Mouse (Mus musculus): Measurements from ENCODE around the gene Glp2r. TPM values are rescaled to one million over a fixed set of nuclear protein-coding genes. Genes with fewer than 3 reads are reported as not detected.
A peak's percentile ranks its signal among the peaks of the same experiment; 100 is the strongest.

The Glp2r gene
- polyA plus RNA-seq, 1 experiment, result not detected

DNA sequence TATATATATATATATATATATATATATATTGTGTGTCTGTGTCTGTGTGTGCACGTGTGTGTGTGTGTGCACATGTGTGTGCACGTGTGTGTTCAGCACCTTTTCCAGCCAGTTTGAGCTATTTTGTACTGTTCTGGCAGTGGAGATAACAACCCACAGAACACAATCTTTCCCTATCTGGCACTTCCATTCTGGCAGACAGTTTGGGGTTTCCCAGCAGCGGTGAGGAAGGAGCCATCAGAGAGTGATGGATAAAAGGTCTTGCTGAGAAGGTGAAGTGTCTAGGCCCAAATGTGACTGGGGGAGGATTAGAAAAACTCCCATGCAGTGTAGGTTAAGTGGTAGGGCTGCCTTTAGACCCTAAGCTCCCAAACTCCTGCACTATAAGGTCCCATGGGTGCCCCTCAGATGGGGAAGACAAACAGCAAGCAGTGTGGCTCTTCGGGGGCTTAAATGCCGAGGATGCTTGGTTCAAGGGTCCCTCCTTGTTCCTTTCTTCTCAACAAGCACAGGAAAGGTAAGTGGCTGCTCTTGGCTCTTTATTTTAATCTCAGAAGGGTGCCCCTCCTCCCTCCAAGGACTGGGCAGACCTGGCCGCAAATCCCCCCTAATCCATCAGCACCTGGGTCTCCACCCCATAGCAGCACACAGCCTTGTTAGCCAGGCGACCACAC, 76.1 kb downstream of the Glp2r start, which contains the start of gene Rcvrn:
Gene Rcvrn, plus strand, starts transcription at position 624 of the 674 bp plus-strand sequence.
- H3K4me3 ChIP-seq (ENCODE audit: insufficient read depth, low read length), result no peak within 1 kb of the TSS
- no peak for TF ChIP-seq POLR2A (IDR thresholded peaks at IDR 0.05; ENCODE audit: borderline replicate concordance, low read depth, low read length)
- TF ChIP-seq CTCF (IDR thresholded peaks at IDR 0.05; ENCODE audit: low read depth, low read length), result no peak
- no peaks in the 10 kb centered on the region for H3K4me1 ChIP-seq (ENCODE audit: control insufficient read depth, insufficient read depth, low read length)
- H3K27ac ChIP-seq (ENCODE audit: insufficient read depth, low read depth, low read length), result no peak within 1 kb of the TSS

DNA sequence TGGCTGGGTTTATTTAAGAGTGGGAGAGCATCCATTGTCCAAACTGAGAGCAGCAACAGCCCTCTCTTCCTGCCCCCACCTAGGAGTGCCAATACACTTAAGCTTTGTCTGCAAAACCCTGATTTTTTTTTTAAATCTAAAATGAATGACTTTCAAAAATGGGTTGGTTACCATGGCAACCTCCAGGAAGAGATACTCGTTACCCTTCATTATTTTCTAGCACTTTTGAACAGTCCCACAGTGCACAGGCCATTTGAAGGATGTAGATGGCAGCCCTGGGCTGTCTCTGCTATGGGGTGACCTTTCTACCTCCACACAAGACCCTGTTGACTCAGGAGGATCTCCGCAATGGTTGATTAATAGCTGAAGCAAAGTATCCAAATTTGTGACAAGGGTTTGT, 84.8 kb downstream of the Glp2r start:
- Histone ChIP-seq H3K27ac (ENCODE audit: insufficient read depth, low read depth, low read length) (no peak overlapping the region), H3K4me1 (ENCODE audit: control insufficient read depth, insufficient read depth, low read length) (no peaks in the 10 kb centered on the region), H3K4me3 (ENCODE audit: insufficient read depth, low read length) (no peak overlapping the region)
- TF ChIP-seq POLR2A (IDR thresholded peaks at IDR 0.05; ENCODE audit: borderline replicate concordance, low read depth, low read length) (no peak), CTCF (IDR thresholded peaks at IDR 0.05; ENCODE audit: low read depth, low read length) (no peak)

DNA sequence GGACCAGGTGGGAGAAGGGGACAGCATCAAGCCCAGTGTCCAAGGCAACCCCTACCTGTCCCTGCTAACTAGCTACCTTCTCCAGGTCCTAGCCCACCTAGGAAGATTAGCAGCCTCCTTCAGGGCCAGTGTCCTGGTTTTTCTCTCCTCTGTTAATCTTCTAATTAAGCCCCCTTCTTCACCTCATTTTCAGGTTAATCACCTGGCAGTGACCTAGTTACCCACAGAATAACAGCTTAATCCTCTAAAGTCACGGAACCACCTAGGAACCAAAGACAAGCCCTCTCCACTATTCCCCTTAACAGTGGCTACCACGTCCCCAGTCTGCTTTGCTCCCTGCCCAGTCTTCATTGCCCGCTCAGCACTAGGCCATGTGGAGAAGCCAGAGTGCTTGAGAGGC, 89.1 kb downstream of the Glp2r start:
- no peak overlapping the region for H3K4me3 ChIP-seq (ENCODE audit: insufficient read depth, low read length)
- TF ChIP-seq POLR2A (IDR thresholded peaks at IDR 0.05; ENCODE audit: borderline replicate concordance, low read depth, low read length), result no peak
- TF ChIP-seq CTCF (IDR thresholded peaks at IDR 0.05; ENCODE audit: low read depth, low read length), result no peak
- no peaks in the 10 kb centered on the region for H3K4me1 ChIP-seq (ENCODE audit: control insufficient read depth, insufficient read depth, low read length)
- H3K27ac ChIP-seq (ENCODE audit: insufficient read depth, low read depth, low read length), result no peak overlapping the region

GRCm38 (mm10) chr11:67679930-67680329, 91.0 kb downstream of the Glp2r start:
- peaks cover 10% of the 10 kb centered on the region for H3K4me1 ChIP-seq (ENCODE audit: control insufficient read depth, insufficient read depth, low read length)
- TF ChIP-seq POLR2A (IDR thresholded peaks at IDR 0.05; ENCODE audit: borderline replicate concordance, low read depth, low read length), result no peak
- TF ChIP-seq CTCF (IDR thresholded peaks at IDR 0.05; ENCODE audit: low read depth, low read length), result no peak
- no peak overlapping the region for H3K4me3 ChIP-seq (ENCODE audit: insufficient read depth, low read length)
- no peak overlapping the region for H3K27ac ChIP-seq (ENCODE audit: insufficient read depth, low read depth, low read length)

GRCm38 (mm10) chr11:67679300-67679699, 91.7 kb downstream of the Glp2r start:
- Histone ChIP-seq H3K27ac (ENCODE audit: insufficient read depth, low read depth, low read length) (no peak overlapping the region), H3K4me3 (ENCODE audit: insufficient read depth, low read length) (no peak overlapping the region), H3K4me1 (ENCODE audit: control insufficient read depth, insufficient read depth, low read length) (peaks cover 13% of the 10 kb centered on the region)
- no peak for TF ChIP-seq CTCF (IDR thresholded peaks at IDR 0.05; ENCODE audit: low read depth, low read length)
- no peak for TF ChIP-seq POLR2A (IDR thresholded peaks at IDR 0.05; ENCODE audit: borderline replicate concordance, low read depth, low read length)

GRCm38 (mm10) chr11:67675562-67676540, 95.1 kb downstream of the Glp2r start:
- TF ChIP-seq CTCF (IDR thresholded peaks at IDR 0.05; ENCODE audit: low read depth, low read length), result peak; percentile 68
- no peak for TF ChIP-seq POLR2A (IDR thresholded peaks at IDR 0.05; ENCODE audit: borderline replicate concordance, low read depth, low read length)
- Histone ChIP-seq H3K4me1 (ENCODE audit: control insufficient read depth, insufficient read depth, low read length) (peaks cover 13% of the 10 kb centered on the region), H3K4me3 (ENCODE audit: insufficient read depth, low read length) (no peak overlapping the region), H3K27ac (ENCODE audit: insufficient read depth, low read depth, low read length) (peak overlapping the region; percentile 33)

DNA sequence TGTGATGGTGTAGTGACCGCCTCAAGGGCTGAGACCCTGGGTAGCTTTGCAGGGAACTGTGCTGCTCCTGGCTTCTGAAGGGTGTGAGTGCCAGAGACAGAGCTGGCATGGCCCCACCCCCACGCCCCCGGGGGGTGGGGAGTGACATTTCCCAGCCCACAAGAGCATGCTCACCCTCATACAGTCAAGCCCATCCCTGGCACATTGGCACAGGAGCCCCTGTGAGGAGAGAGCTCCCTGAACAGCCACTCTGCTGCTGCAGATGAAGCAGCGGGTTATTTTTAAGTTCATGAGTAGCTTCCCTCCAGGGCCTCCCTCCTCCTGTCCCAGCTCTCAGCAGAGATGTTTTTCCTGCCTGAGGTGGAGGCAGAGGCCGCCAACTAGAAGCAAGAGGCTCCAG, 98.8 kb downstream of the Glp2r start:
- Histone ChIP-seq H3K27ac (ENCODE audit: insufficient read depth, low read depth, low read length) (no peak overlapping the region), H3K4me3 (ENCODE audit: insufficient read depth, low read length) (no peak overlapping the region), H3K4me1 (ENCODE audit: control insufficient read depth, insufficient read depth, low read length) (peaks cover 13% of the 10 kb centered on the region)
- TF ChIP-seq CTCF (IDR thresholded peaks at IDR 0.05; ENCODE audit: low read depth, low read length) (no peak), POLR2A (IDR thresholded peaks at IDR 0.05; ENCODE audit: borderline replicate concordance, low read depth, low read length) (no peak)

DNA sequence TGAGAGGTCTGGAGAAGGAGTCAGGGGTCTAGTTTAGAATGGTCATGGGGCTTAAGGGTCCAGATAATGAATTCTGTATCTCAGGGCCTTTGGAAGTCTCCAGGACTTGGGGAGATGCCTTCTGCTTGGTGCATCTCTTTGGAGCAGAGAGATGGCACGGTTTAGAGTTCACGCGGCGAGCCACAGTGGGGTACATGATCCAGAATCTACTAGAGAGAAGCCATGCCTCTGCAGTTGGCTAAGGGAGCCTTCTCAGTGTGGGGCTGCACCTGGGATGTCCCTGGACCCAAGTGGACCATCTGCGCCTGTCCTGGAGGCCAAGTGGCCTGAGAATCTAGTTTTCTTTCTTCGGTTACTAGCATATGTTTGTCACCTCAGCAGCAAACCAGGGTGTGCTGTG, 100.9 kb downstream of the Glp2r start:
- no peak overlapping the region for H3K4me3 ChIP-seq (ENCODE audit: insufficient read depth, low read length)
- H3K4me1 ChIP-seq (ENCODE audit: control insufficient read depth, insufficient read depth, low read length), result peaks cover 4% of the 10 kb centered on the region
- H3K27ac ChIP-seq (ENCODE audit: insufficient read depth, low read depth, low read length), result no peak overlapping the region
- TF ChIP-seq CTCF (IDR thresholded peaks at IDR 0.05; ENCODE audit: low read depth, low read length) (no peak), POLR2A (IDR thresholded peaks at IDR 0.05; ENCODE audit: borderline replicate concordance, low read depth, low read length) (no peak)

- Histone ChIP-seq H3K4me3 (ENCODE audit: insufficient read depth, low read length) (no peak overlapping the region), H3K27ac (ENCODE audit: insufficient read depth, low read depth, low read length) (no peak overlapping the region), H3K4me1 (ENCODE audit: control insufficient read depth, insufficient read depth, low read length) (no peaks in the 10 kb centered on the region)
- no peak for TF ChIP-seq CTCF (IDR thresholded peaks at IDR 0.05; ENCODE audit: low read depth, low read length)
- TF ChIP-seq POLR2A (IDR thresholded peaks at IDR 0.05; ENCODE audit: borderline replicate concordance, low read depth, low read length), result no peak
Measured at GRCm38 (mm10) chr11:67668460-67669007, 102.4 kb downstream of the Glp2r start.
